Mouse (Mus musculus) spleen, postnatal 10 days (tissue): Measurements from ENCODE around the gene Zranb3.
"Not testable (repeated sequence)": the region's sequence is repeated elsewhere in the genome, so short reads cannot be mapped to it uniquely, and the experiment has no call there.

Source experiments
- DNase-seq, 2 experiments: peaks; one replicate each; pipeline ENCODE4 v3.0.0; 2021 to 2022; ENCODE audit warnings: low spot score in 2 of 2

Gene Zranb3

GRCm38 (mm10) chr1:128060655-128061344 lies 42.0 kb downstream of the Zranb3 start:
- no peak for DNase-seq

GRCm38 (mm10) chr1:128058625-128059024 lies 44.2 kb downstream of the Zranb3 start:
- DNase-seq: no peak

- no peak for DNase-seq
These were observed 45.6 kb downstream of the Zranb3 start for GRCm38 (mm10) chr1:128057269-128057668.

DNA sequence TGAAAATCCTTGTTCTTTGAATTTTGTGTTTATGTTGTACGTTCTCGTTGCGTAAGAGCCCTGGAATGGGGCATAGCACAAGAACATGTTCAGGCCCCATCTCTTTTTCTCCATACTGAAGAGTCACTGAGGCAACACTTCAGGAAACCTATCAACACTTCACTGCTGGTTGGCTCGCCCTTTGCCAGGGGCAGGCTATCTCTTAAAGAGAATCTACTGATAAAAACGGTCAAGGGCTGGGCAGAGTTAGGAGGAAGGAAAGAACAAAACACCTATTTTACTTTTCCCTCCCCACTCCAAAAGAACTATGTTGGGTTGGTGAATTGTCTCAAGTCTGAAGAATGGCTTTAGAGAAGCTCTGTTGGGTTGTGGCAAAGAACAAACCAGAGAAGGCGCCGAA lies 55.9 kb downstream of the Zranb3 start:
- DNase-seq: no peak

DNA sequence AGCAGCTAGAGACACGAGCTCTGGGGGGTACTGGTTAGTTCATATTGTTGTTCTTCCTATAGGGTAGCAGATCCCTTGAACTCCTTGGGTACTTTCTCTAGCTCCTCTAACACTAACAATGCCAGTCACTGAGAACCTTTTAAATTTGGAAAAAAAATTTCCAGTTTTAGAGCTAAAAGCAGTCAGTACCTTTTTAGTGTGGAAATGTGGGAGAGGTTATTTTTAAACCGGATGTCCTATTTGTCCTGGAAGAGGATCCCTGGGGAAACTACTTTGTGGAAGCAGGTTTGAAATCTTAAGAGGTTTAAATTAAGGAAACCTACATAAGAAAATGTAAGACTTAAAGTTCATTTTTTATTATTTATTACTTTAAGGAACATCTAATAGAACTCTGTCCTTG lies 56.4 kb downstream of the Zranb3 start:
- DNase-seq: no peak

GRCm38 (mm10) chr1:128044181-128044580 lies 58.7 kb downstream of the Zranb3 start:
- DNase-seq: no peak

DNA sequence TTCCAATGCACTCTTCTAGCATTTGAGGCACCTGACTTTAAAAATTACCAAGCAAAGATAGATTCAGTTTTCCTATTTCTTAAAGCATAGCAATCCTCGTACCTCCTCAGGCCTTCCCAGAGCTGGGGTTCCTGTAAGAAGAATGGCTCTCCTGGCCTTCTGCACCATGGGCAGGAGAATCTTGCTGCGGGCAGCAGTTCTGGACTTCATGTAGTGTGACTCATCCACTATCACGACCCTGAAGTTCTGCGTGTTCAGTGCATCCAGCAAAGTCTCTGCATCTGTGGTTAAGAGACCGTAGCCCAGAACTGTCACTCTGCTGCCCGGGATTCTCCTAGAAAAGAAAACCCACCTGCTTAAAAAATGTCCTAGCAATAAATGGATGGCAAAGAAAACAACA lies 66.6 kb downstream of the Zranb3 start:
- no peak for DNase-seq

DNA sequence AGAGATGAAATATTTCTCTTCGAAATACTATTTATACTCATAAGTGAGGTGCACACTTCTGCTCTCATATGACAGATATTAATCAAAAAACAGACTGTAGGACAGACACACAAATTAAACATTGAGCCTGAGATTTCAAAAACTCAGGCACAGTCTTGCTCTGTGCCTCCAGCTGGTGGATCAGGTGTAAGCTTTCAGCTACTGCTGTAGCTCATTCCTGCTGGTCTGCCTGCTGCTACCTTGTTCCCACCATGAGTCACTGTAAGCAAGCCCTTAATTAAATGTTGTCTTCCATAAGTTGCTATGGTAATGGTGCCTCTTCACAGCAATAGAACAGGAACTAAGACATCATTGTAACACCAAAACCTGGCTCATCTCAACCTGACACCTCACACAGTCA lies 70.7 kb downstream of the Zranb3 start:
- no peak for DNase-seq

- DNase-seq: no peak
These were observed 71.3 kb downstream of the Zranb3 start for GRCm38 (mm10) chr1:128031524-128031923.

- no peak for DNase-seq
These were observed 78.3 kb downstream of the Zranb3 start for GRCm38 (mm10) chr1:128024363-128025114.

- DNase-seq: no peak
These were observed 82.7 kb downstream of the Zranb3 start for GRCm38 (mm10) chr1:128020001-128020770.

DNA sequence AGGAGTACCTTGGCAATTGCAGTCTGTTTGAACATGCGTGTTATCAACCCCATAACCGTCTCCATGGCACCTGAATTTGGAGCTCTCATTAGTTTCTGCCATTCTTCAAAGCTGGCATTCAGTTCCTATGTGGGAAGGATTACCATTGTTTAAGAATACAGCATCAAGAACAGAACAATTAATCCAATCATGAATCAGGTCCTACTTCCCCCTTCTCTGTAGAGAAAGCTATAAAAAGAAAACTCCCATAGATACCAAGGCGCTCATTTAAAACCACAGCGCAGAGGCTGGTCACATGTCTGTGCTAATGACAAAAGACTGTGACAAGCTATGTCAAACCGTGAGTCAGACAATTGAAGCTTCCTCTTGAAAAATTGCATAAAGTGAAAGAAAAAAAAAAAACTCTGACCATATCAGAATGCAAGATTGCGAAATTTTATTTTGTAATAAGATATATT lies 86.8 kb downstream of the Zranb3 start:
- DNase-seq: no peak

GRCm38 (mm10) chr1:128013698-128014386 lies 89.0 kb downstream of the Zranb3 start:
- DNase-seq: no peak

GRCm38 (mm10) chr1:128009751-128010150 lies 93.1 kb downstream of the Zranb3 start:
- no peak for DNase-seq

DNA sequence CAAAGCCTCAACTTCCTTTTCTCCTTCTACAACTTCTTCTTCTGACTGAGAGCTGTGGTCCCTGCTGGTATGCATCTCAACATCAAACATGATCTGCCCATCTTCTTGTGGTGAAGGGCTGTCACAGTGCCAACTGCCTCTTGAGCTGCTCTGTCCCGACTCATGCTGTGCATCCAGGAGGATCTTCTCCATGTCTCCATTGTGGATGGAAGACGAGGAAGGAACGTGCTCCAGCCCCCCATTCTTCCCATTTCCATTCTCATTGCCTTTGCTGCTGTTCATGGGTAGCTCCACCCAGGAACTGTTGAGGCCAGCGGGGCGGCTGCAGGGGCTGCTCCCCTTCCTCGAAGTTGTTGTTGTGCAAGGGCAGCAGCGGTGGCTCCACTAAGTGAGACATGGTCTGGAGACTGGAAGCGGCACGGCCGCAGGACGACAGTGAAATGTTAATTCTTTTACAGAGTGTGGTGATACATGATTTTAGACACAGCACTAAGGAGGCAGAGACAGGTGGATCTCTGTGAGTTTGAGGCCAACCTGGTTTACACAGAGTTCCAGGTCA lies 96.7 kb downstream of the Zranb3 start:
- DNase-seq: not testable (repeated sequence)

DNA sequence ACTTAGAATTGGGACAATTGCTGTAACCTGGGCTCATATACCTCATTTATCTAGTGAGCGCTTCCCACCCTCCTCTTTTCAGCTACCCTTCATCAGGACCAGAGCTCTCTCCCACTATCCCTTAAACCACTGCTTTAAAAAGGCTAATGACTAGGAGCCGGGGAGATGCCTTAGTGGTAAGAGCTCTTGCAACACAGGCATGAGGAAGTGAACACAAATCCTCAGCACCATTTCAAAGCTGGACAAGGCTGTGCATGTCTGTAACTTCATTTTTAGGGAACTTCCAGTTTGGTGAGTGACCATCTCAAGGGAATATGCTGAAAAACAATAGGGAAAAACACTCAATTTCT lies 98.5 kb downstream of the Zranb3 start:
- no peak for DNase-seq

- DNase-seq: no peak
These were observed 99.0 kb downstream of the Zranb3 start for GRCm38 (mm10) chr1:128003712-128004370.

DNA sequence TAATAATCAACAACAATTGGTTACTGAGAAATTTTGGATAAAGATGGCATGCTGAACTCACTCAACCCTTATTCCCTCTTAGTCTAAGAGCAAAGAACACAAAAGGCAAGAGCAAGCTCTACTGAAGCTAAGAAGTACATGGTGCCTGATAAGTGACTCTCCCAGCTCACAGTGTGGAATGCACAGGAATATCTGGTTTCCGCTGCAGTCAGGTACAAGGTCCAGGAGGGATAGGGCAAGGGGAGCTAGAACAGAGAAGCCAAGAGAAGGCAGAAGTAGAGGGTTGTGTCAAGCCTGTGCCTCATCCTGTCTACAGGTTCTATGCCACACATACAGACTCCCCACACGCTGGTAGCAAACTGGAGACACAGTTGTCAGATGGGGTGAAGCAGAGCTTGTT lies 100.7 kb downstream of the Zranb3 start:
- no peak for DNase-seq

DNA sequence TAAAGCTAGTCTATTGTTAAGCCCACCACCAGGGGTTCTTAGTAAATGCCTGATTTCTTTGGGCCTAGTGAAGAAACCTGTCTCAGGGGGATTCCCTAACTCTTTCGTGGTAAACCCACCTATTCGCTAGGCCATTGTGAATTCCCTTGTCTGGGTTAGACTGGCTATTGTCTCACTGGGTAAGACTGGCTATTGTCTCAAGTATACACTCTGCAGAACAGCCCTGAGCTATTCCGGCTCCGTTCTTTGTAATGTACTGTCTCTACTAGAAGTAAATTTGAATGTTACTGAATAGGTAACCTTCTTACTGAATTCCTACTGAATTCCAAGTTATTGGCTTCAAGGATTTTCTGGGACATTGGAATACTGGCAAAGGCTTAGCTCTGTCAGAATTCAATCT lies 101.9 kb downstream of the Zranb3 start:
- not testable (repeated sequence) for DNase-seq

DNA sequence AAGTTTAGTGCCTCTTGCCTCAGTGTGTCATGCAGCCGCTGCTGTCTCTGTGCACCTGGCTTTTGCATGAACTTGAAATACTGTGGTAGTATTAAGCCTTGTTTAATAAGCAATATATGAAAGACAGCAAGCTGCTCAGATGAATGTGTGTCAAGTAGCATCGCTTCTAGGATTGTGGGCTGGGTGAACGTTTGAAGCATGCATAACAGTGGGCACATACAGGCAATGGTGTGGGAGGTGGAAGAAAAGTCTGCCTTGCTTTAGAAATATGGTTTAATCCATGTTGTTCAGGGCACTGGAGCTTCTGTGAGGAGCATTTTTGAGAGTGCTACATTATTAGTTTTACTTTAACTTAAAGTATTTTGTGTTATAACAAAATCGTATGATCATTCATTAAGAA lies 109.0 kb downstream of the Zranb3 start:
- DNase-seq: no peak
